Mouse (Mus musculus): ENCODE data around the gene Psip1.

The Psip1 gene

GRCm38 (mm10) chr4:83417820-83418186, 68.5 kb downstream of the Psip1 start:
- in situ Hi-C loops (cut with MboI, MseI), result no loop called here

- in situ Hi-C loops (cut with MboI, MseI), result no loop called here
Measured at GRCm38 (mm10) chr4:83417160-83417819, 69.0 kb downstream of the Psip1 start, which contains the start of gene Snapc3. TSS of gene Snapc3 (plus strand) at chr4:83417724.

- in situ Hi-C loops (cut with MboI, MseI), result loop anchor here (5.0 kb wide), 1 partner anchor 107 kb away; no protein-coding TSS in a partner anchor
Measured at GRCm38 (mm10) chr4:83414241-83414824, 71.9 kb downstream of the Psip1 start.

GRCm38 (mm10) chr4:83412060-83412459, 74.2 kb downstream of the Psip1 start:
- in situ Hi-C loops (cut with MboI, MseI), result loop anchor here (5.0 kb wide), 1 partner anchor 105 kb away; no protein-coding TSS in a partner anchor

- in situ Hi-C loops (cut with MboI, MseI), result loop anchor here (5.0 kb wide), 1 partner anchor 103 kb away; no protein-coding TSS in a partner anchor
Measured at GRCm38 (mm10) chr4:83409867-83410505, 76.3 kb downstream of the Psip1 start.

- in situ Hi-C loops (cut with MboI, MseI), result no loop called here
Measured at GRCm38 (mm10) chr4:83407688-83408087, 78.6 kb downstream of the Psip1 start.
